Mouse (Mus musculus) CH12.LX (cell line): Measurements from ENCODE around the gene Gcdh. TPM values are rescaled to one million over a fixed set of nuclear protein-coding genes. Genes with fewer than 3 reads are reported as not detected.

Experiments used
- DNase-seq: peaks from one replicate; pipeline ENCODE4 v3.0.0-alpha.2; 2013; ENCODE audit errors: extremely low read depth
- H3K27ac ChIP-seq: 2 replicates; pipeline ENCODE4 v1.5.1; 2012; ENCODE audit warnings: low read depth, mild to moderate bottlenecking, control low read depth, moderate library complexity; ENCODE audit not compliant: insufficient read depth
- H3K27me3 ChIP-seq: replicated peaks from 2 replicates; pipeline ENCODE3; 2012; ENCODE audit warnings: inconsistent platforms
- H3K36me3 ChIP-seq, 2 experiments: replicated peaks in 1 of 2; 2 replicates each; pipeline versions ENCODE3 to v1.6.1; 2012; ENCODE audit warnings: inconsistent platforms in 1 of 2, low read length in 1 of 2, mild to moderate bottlenecking in 1 of 2, mixed read lengths in 1 of 2, moderate library complexity in 1 of 2; ENCODE audit not compliant: control insufficient read depth in 1 of 2, insufficient read depth in 1 of 2
- H3K4me1 ChIP-seq, 2 experiments: 2 replicates each; pipeline ENCODE4 v1.6.1; 2012; ENCODE audit warnings: inconsistent platforms in 1 of 2, moderate library complexity in 1 of 2; ENCODE audit not compliant: insufficient read depth in 2 of 2, control insufficient read depth in 1 of 2
- H3K4me2 ChIP-seq: 2 replicates; pipeline ENCODE4 v1.6.1; 2012; ENCODE audit warnings: low read depth, mild to moderate bottlenecking, control low read depth; ENCODE audit not compliant: poor library complexity, insufficient read depth, severe bottlenecking
- H3K4me3 ChIP-seq, 3 experiments: fragments of 150-350 bp in 1 of 3; sonication (generic) in 1 of 3; replicated peaks in 1 of 3; 2 replicates each; pipeline versions ENCODE3 to v1.5.1; 2011 to 2012; ENCODE audit warnings: low read depth in 2 of 3, low read length in 2 of 3, mild to moderate bottlenecking in 2 of 3, moderate library complexity in 2 of 3, control low read depth in 1 of 3, improper control_type of control experiment in 1 of 3, inconsistent platforms in 1 of 3, mixed read lengths in 1 of 3; ENCODE audit not compliant: poor library complexity in 1 of 3
- H3K79me2 ChIP-seq: replicated peaks from 2 replicates; pipeline ENCODE4 v1.6.1; 2012; ENCODE audit warnings: mild to moderate bottlenecking, moderate library complexity; ENCODE audit not compliant: control insufficient read depth, poor library complexity, insufficient read depth, severe bottlenecking; ENCODE audit errors: extremely low read depth
- H3K9ac ChIP-seq: 2 replicates; pipeline ENCODE4 v1.6.1; 2012; ENCODE audit warnings: low read depth, mild to moderate bottlenecking, control low read depth, moderate library complexity; ENCODE audit not compliant: insufficient read depth
- H3K9me3 ChIP-seq: replicated peaks from 2 replicates; pipeline ENCODE3; 2012; ENCODE audit warnings: low read length, inconsistent platforms, mixed read lengths
- BHLHE40 ChIP-seq: IDR thresholded peaks from 2 replicates; pipeline ENCODE4 v1.6.1; 2011; ENCODE audit warnings: mild to moderate bottlenecking, low read depth, low read length, improper control_type of control experiment
- CHD1 ChIP-seq: IDR thresholded peaks from 2 replicates; pipeline ENCODE4 v1.6.1; 2012; ENCODE audit warnings: low read depth, low read length, improper control_type of control experiment, inconsistent platforms
- CTCF ChIP-seq, 2 experiments: IDR thresholded peaks in 1 of 2; conservative IDR thresholded peaks in 1 of 2; 2 replicates each; pipeline ENCODE4 v1.5.1; 2011 to 2012; ENCODE audit warnings: low read depth in 2 of 2, low read length in 2 of 2, improper control_type of control experiment in 1 of 2, inconsistent platforms in 1 of 2, mild to moderate bottlenecking in 1 of 2, moderate library complexity in 1 of 2
- EP300 ChIP-seq: IDR thresholded peaks from 2 replicates; pipeline ENCODE4 v1.6.1; 2011; ENCODE audit warnings: low read length, improper control_type of control experiment
- ETS1 ChIP-seq: conservative IDR thresholded peaks from 2 replicates; pipeline ENCODE4 v1.6.1; 2012; ENCODE audit warnings: low read depth, mild to moderate bottlenecking, inconsistent platforms, low read length, improper control_type of control experiment, moderate library complexity
- HCFC1 ChIP-seq: IDR thresholded peaks from 2 replicates; pipeline ENCODE4 v1.6.1; 2012; ENCODE audit warnings: low read depth, mild to moderate bottlenecking, inconsistent platforms, low read length, improper control_type of control experiment
- IRF4 ChIP-seq: IDR thresholded peaks from 2 replicates; pipeline ENCODE4 v1.6.1; 2014; ENCODE audit warnings: low read depth, mild to moderate bottlenecking, inconsistent platforms, low read length, improper control_type of control experiment
- JUN ChIP-seq: IDR thresholded peaks from 2 replicates; pipeline ENCODE4 v1.6.1; 2011; ENCODE audit warnings: low read depth, mild to moderate bottlenecking, low read length, improper control_type of control experiment, moderate library complexity; ENCODE audit not compliant: insufficient read depth
- KAT2A ChIP-seq: IDR thresholded peaks from 2 replicates; pipeline ENCODE4 v1.6.1; 2012; ENCODE audit warnings: low read length, improper control_type of control experiment, inconsistent platforms; ENCODE audit not compliant: insufficient replicate concordance
- MAFK ChIP-seq: IDR thresholded peaks from 2 replicates; pipeline ENCODE4 v1.6.1; 2011; ENCODE audit warnings: low read length, improper control_type of control experiment; ENCODE audit not compliant: insufficient replicate concordance
- MAZ ChIP-seq: IDR thresholded peaks from 2 replicates; pipeline ENCODE4 v1.6.1; 2012; ENCODE audit warnings: low read depth, mild to moderate bottlenecking, inconsistent platforms, low read length, improper control_type of control experiment, moderate library complexity
- MYC ChIP-seq: IDR thresholded peaks from 2 replicates; pipeline ENCODE4 v1.6.1; 2011; ENCODE audit warnings: low read depth, mild to moderate bottlenecking, improper control_type of control experiment, low read length
- NELFE ChIP-seq: IDR thresholded peaks from 2 replicates; pipeline ENCODE4 v1.6.1; 2011; ENCODE audit warnings: low read depth, low read length, improper control_type of control experiment
- PAX5 ChIP-seq: IDR thresholded peaks from 2 replicates; pipeline ENCODE4 v1.6.1; 2012; ENCODE audit warnings: low read length, inconsistent platforms, mixed read lengths
- POLR2A ChIP-seq: IDR thresholded peaks from 2 replicates; pipeline ENCODE4 v1.6.1; 2011; ENCODE audit warnings: low read depth, mild to moderate bottlenecking, improper control_type of control experiment, low read length
- POLR2AphosphoS2 ChIP-seq: IDR thresholded peaks from 2 replicates; pipeline ENCODE4 v1.6.1; 2011; ENCODE audit warnings: low read depth, low read length, improper control_type of control experiment
- RCOR1 ChIP-seq: conservative IDR thresholded peaks from 2 replicates; pipeline ENCODE4 v1.6.1; 2012; ENCODE audit warnings: low read depth, mild to moderate bottlenecking, inconsistent platforms, low read length, improper control_type of control experiment
- SIN3A ChIP-seq: IDR thresholded peaks from 2 replicates; pipeline ENCODE4 v1.6.1; 2012; ENCODE audit warnings: low read length, improper control_type of control experiment, inconsistent platforms
- TBP ChIP-seq: conservative IDR thresholded peaks from 2 replicates; pipeline ENCODE4 v1.6.1; 2011; ENCODE audit warnings: low read depth, low read length, improper control_type of control experiment
- TCF12 ChIP-seq: IDR thresholded peaks from 2 replicates; pipeline ENCODE4 v1.6.1; 2014; ENCODE audit warnings: low read depth, mild to moderate bottlenecking, inconsistent platforms, low read length, improper control_type of control experiment
- USF1 ChIP-seq: IDR thresholded peaks from 2 replicates; pipeline ENCODE4 v1.6.1; 2014; ENCODE audit warnings: low read depth, mild to moderate bottlenecking, inconsistent platforms, low read length, improper control_type of control experiment
- USF2 ChIP-seq: conservative IDR thresholded peaks from 2 replicates; pipeline ENCODE4 v1.6.1; 2011; ENCODE audit warnings: low read depth, low read length, improper control_type of control experiment
- ZC3H11A ChIP-seq: IDR thresholded peaks from 2 replicates; pipeline ENCODE4 v1.6.1; 2012; ENCODE audit warnings: low read depth, mild to moderate bottlenecking, inconsistent platforms, low read length, improper control_type of control experiment
- ZNF384 ChIP-seq: IDR thresholded peaks from 2 replicates; pipeline ENCODE4 v1.6.1; 2012; ENCODE audit warnings: low read depth, low read length, improper control_type of control experiment, inconsistent platforms
- dilution Hi-C: fragments of 300-500 bp; cut with MboI; formaldehyde crosslinking; loops from 2 replicates; pipeline ENCODE4 v1.14.3; 2020; ENCODE audit warnings: low sequenced_read_pairs; ENCODE audit not compliant: extremely low pct_unique_long_range_greater_than_20kb, extremely low pct_ligation_motif_present
- in situ Hi-C: fragments of 300-500 bp; cut with MboI; formaldehyde crosslinking; loops from 3 replicates; pipeline ENCODE4 v1.14.3; 2019; ENCODE audit warnings: low sequenced_read_pairs, low pct_ligation_motif_present, low pct_unique_long_range_greater_than_20kb, mixed read lengths
- polyA plus RNA-seq: library from polyadenylated mRNA; unstranded; fragments of >175 nt; gene quantifications from 2 replicates; pipeline ENCODE4 v1.2.1, GENCODE M21; 2012; ENCODE audit warnings: low read depth; ENCODE audit not compliant: insufficient read length
- total RNA-seq, 2 experiments: library from RNA; depleted of rRNA; stranded (reverse); fragments of 300-350 nt in 1 of 2; fragments of >200 nt in 1 of 2; gene quantifications; 2 replicates each; pipeline ENCODE4 v1.2.3; 2012 to 2014

Gcdh gene
- total and polyA plus RNA-seq, 3 experiments, result 13.7 to 26.2 (median 16.4) TPM

DNA sequence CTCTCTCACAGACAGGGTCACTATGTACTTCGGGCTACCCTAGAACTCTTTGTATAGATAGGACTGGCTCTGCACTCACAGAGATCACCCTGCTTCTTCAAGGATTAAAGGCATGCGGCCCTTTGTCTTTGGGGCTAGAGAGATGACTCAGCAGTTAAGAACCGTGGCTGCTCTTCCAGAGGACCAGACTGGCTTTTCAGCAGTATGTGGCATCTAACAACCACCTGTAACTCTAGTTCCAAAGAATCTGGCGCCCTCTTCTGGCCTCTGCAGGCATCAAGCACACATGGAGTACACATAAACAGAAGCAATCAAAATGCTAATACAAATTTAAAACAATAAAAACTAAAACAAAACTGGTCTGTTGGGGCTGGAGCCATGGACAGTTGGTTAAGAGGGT is 20.2 kb upstream of the Gcdh start:
- no peak overlapping the region for H3K4me3 ChIP-seq
- no peaks in the 10 kb centered on the region for H3K27me3 ChIP-seq
- TF ChIP-seq ETS1 (no peak), POLR2A (no peak), KAT2A (no peak), CTCF (conservative IDR thresholded peaks at IDR 0.05 in 1 of 2, IDR thresholded peaks at IDR 0.05 in 1 of 2; ENCODE audit: low read depth in 2 of 2, low read length in 2 of 2) (peak in 1 of 2 experiments; percentile 44; a peak in 2 of 4 replicates), IRF4 (no peak), PAX5 (no peak), JUN (no peak)
- no peak overlapping the region for H3K27ac ChIP-seq
- dilution Hi-C loops, result no loop called here
- H3K79me2 ChIP-seq, result no peaks in the 10 kb centered on the region
- H3K9ac ChIP-seq, result no peak overlapping the region
- H3K4me1 ChIP-seq, result peaks cover 6 to 12% of the 10 kb centered on the region in 2 experiments
- in situ Hi-C loops, result no loop called here
- peaks cover 13% of the 10 kb centered on the region for H3K9me3 ChIP-seq
- H3K4me2 ChIP-seq, result no peak overlapping the region
- peak; percentile 48 for DNase-seq
- H3K36me3 ChIP-seq, result peaks cover 12 to 61% of the 10 kb centered on the region in 2 experiments

DNA sequence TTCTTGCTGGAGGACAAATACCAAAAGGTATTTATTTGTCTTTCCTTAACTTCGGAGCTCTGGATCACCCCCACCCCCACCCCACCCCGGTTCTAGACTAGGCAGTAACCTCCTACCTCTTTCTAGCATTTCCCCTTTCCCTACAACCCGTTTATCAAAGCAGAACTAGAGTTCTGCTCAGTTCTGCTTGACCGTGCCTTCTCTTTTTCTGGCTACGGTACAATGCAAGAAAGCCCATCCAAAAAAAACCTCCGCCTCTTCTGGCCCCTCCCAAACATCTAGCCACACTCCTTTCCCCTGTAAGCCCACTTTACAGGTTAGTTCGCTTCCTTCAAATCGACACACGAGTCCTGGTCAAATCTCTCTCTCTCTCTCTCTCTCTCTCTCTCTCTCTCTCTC is 19.8 kb upstream of the Gcdh start:
- Histone ChIP-seq H3K9ac (no peak overlapping the region), H3K27me3 (no peaks in the 10 kb centered on the region), H3K27ac (no peak overlapping the region), H3K4me3 (no peak overlapping the region), H3K4me2 (no peak overlapping the region), H3K4me1 (peaks cover 6 to 12% of the 10 kb centered on the region in 2 experiments), H3K79me2 (no peaks in the 10 kb centered on the region), H3K9me3 (peaks cover 13% of the 10 kb centered on the region), H3K36me3 (peaks cover 12 to 61% of the 10 kb centered on the region in 2 experiments)
- in situ Hi-C loops, result no loop called here
- dilution Hi-C loops, result no loop called here
- no peak for TF ChIP-seq USF1
- no peak for TF ChIP-seq ZNF384
- no peak for DNase-seq

DNA sequence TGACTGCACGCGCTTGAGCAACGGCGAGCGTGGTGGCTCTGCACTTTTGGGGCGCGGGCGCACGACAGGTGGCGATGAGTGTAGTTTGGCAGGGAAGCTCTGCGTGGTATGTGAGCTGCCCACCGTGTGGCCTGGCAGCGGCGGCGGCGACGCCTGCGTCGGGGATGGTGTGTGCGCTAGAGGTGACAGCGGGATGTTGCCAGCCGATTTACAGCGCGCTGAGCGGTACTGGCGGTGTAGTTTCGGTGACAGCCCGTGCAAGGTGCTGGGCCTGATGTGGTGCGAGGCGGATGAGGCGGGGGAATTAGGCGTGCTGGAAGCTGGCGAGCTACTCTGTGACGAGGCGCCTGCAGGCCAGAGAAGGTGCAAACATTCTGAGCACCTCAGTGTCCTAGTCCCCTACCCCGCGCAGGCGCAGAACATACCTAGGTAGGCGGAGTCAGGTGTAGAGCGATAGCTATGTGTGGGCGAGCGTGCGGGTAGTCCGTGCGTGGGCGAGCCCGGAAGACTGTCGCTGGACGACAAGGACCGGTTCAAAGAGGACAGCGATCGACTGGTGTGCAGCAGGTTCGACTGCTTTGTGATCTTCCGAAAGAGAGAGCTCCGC is 19.3 kb upstream of the Gcdh start:
- dilution Hi-C loops, result no loop called here

More for the DNA sequence above, 19.3 kb upstream of the Gcdh start:
- TF ChIP-seq TCF12 (no peak), USF1 (no peak), JUN (no peak), NELFE (no peak), CHD1 (no peak), ZC3H11A (no peak), TBP (no peak), RCOR1 (no peak), ETS1 (no peak), HCFC1 (no peak), EP300 (no peak), MYC (no peak), POLR2AphosphoS2 (no peak), MAFK (no peak), USF2 (no peak), MAZ (no peak), BHLHE40 (no peak), SIN3A (no peak)
- Histone ChIP-seq H3K36me3 (peaks cover 12 to 61% of the 10 kb centered on the region in 2 experiments), H3K27me3 (no peaks in the 10 kb centered on the region), H3K4me1 (peaks cover 6 to 12% of the 10 kb centered on the region in 2 experiments), H3K27ac (no peak overlapping the region), H3K9me3 (peaks cover 13% of the 10 kb centered on the region), H3K4me2 (no peak overlapping the region), H3K9ac (no peak overlapping the region), H3K79me2 (no peaks in the 10 kb centered on the region), H3K4me3 (no peak overlapping the region)
- no peak for DNase-seq
- in situ Hi-C loops, result no loop called here
